Mouse (Mus musculus) kidney, postnatal 14 days (tissue): Measurements from ENCODE around the gene Defa32.
"Not testable (repeated sequence)": the region's sequence is repeated elsewhere in the genome, so short reads cannot be mapped to it uniquely, and the experiment has no call there.

Source experiments
- DNase-seq: peaks from one replicate; pipeline ENCODE4 v3.0.0; 2022; ENCODE audit warnings: mixed read lengths

Gene Defa32

GRCm38 (mm10) chr8:21528732-21529131, at the start of gene Defa32:
TSS of gene Defa32 (plus strand) at chr8:21529032.
- not testable (repeated sequence) for DNase-seq

- not testable (repeated sequence) for DNase-seq
Observed at GRCm38 (mm10) chr8:21508958-21509357, 19.9 kb upstream of the Defa32 start, which contains the start of gene Defa20. TSS of gene Defa20 (plus strand) at chr8:21509258.

GRCm38 (mm10) chr8:21565086-21565485, 36.3 kb downstream of the Defa32 start, which contains the start of gene Defa37:
TSS of gene Defa37 (plus strand) at chr8:21565386.
- not testable (repeated sequence) for DNase-seq
